Mouse (Mus musculus) intestine, embryonic 15.5 days (tissue): Measurements from ENCODE around the gene Xab2. TPM values are rescaled to one million over a fixed set of nuclear protein-coding genes. Genes with fewer than 3 reads are reported as not detected.

Source experiments
- ATAC-seq: fragments of 200-750 bp; cut with Nextera tagmentation; 2 replicates; pipeline ENCODE4 v1.8.0; 2017; ENCODE audit warnings: moderate TSS enrichment, moderate library complexity
- H3K27ac ChIP-seq: fragments of 300-500 bp; sonication (generic); 2 replicates; pipeline ENCODE4 v1.5.1; 2015; ENCODE audit warnings: mild to moderate bottlenecking, inconsistent platforms
- H3K27me3 ChIP-seq: fragments of 300-500 bp; sonication (generic); replicated peaks from 2 replicates; pipeline ENCODE4 v1.6.1; 2015; ENCODE audit warnings: inconsistent platforms
- H3K36me3 ChIP-seq: fragments of 300-500 bp; sonication (generic); 2 replicates; pipeline ENCODE4 v1.6.1; 2015; ENCODE audit warnings: inconsistent platforms
- H3K4me1 ChIP-seq: fragments of 300-500 bp; sonication (generic); replicated peaks from 2 replicates; pipeline ENCODE4 v1.6.1; 2015; ENCODE audit warnings: inconsistent platforms
- H3K4me2 ChIP-seq: fragments of 300-500 bp; sonication (generic); replicated peaks from 2 replicates; pipeline ENCODE4 v1.6.1; 2015; ENCODE audit warnings: mild to moderate bottlenecking, inconsistent platforms
- H3K4me3 ChIP-seq: fragments of 300-500 bp; sonication (generic); replicated peaks from 2 replicates; pipeline ENCODE4 v1.5.1; 2015; ENCODE audit warnings: inconsistent platforms
- H3K9ac ChIP-seq: fragments of 300-500 bp; sonication (generic); 2 replicates; pipeline ENCODE4 v1.6.1; 2015; ENCODE audit warnings: inconsistent platforms
- H3K9me3 ChIP-seq: fragments of 300-500 bp; sonication (generic); 2 replicates; pipeline ENCODE4 v1.6.1; 2016; ENCODE audit warnings: inconsistent platforms
- WGBS: fragments of 180-500 bp; shearing (Covaris S2); methylation state at CpG from one replicate; pipeline ENCODE4 v1.1.7; 2015; 5-methylcytosine and 5-hydroxymethylcytosine counted together
- polyA plus RNA-seq: library from polyadenylated mRNA; unstranded; fragments of >200 nt; fragmentation: Nextera tagmentation; extraction: Ambion mirVana; gene quantifications from 2 replicates; pipeline ENCODE4 v1.2.1, GENCODE M21; 2015

Gene Xab2
- polyA plus RNA-seq, 1 experiment from 2014 or later = 45.2 TPM

GRCm38 (mm10) chr8:3576211-3576960, 44.7 kb downstream of the Xab2 start:
- peak; percentile 22 for ATAC-seq
- no peaks in the 10 kb centered on the region for H3K9me3 ChIP-seq
- WGBS = 65% methylated on average over 15 of the region's 15 CpGs
- H3K36me3 ChIP-seq = no peaks in the 10 kb centered on the region
- no peak overlapping the region for H3K27ac ChIP-seq
- no peak overlapping the region for H3K4me2 ChIP-seq
- H3K4me1 ChIP-seq = 0 out of 2 replicates have a peak, but pooled peaks cover 4% of the 10 kb centered on the region
- no peaks in the 10 kb centered on the region for H3K27me3 ChIP-seq
- H3K4me3 ChIP-seq = no peak overlapping the region
- H3K9ac ChIP-seq = no peak overlapping the region

GRCm38 (mm10) chr8:3574546-3574945, 46.6 kb downstream of the Xab2 start:
- no peak for ATAC-seq
- WGBS = 90% methylated on average over 3 of the region's 3 CpGs
- H3K9ac ChIP-seq = no peak overlapping the region
- H3K4me3 ChIP-seq = no peak overlapping the region
- 0 out of 2 replicates have a peak, but pooled peaks cover 2% of the 10 kb centered on the region for H3K4me1 ChIP-seq
- H3K27me3 ChIP-seq = no peaks in the 10 kb centered on the region
- no peak overlapping the region for H3K27ac ChIP-seq
- no peaks in the 10 kb centered on the region for H3K9me3 ChIP-seq
- H3K36me3 ChIP-seq = no peaks in the 10 kb centered on the region
- H3K4me2 ChIP-seq = no peak overlapping the region

GRCm38 (mm10) chr8:3569784-3570183, 51.3 kb downstream of the Xab2 start:
- no peak for ATAC-seq
- Histone ChIP-seq H3K9ac (no peak overlapping the region), H3K9me3 (no peaks in the 10 kb centered on the region), H3K36me3 (no peaks in the 10 kb centered on the region), H3K27ac (no peak overlapping the region), H3K4me2 (no peak overlapping the region), H3K27me3 (no peaks in the 10 kb centered on the region), H3K4me3 (no peak overlapping the region), H3K4me1 (no peaks in the 10 kb centered on the region; the same call in 1 of the 2 replicates)
- 84% methylated on average over 5 of the region's 5 CpGs for WGBS

GRCm38 (mm10) chr8:3568378-3568777, 52.7 kb downstream of the Xab2 start:
- 0 out of 2 replicates have a peak, but pooled peaks have one; percentile 49 for ATAC-seq
- no peaks in the 10 kb centered on the region for H3K27me3 ChIP-seq
- no peaks in the 10 kb centered on the region for H3K36me3 ChIP-seq
- H3K9me3 ChIP-seq = no peaks in the 10 kb centered on the region
- no peak overlapping the region; the same call in 1 of the 2 replicates for H3K9ac ChIP-seq
- H3K4me2 ChIP-seq = peak overlapping the region; percentile 48
- WGBS = 9% methylated on average over 7 of the region's 7 CpGs
- H3K27ac ChIP-seq = no peak overlapping the region
- H3K4me1 ChIP-seq = no peaks in the 10 kb centered on the region; the same call in 1 of the 2 replicates
- peak overlapping the region; percentile 25 for H3K4me3 ChIP-seq

GRCm38 (mm10) chr8:3567641-3568371, 53.3 kb downstream of the Xab2 start, which contains the start of gene C330021F23Rik:
C330021F23Rik (plus strand) TSS chr8:3567990.
- ATAC-seq = peak; percentile 87
- WGBS = 4% methylated on average over 12 of the region's 12 CpGs
- Histone ChIP-seq H3K9ac (peak within 1 kb of the TSS; percentile 26; the same call in 1 of the 2 replicates), H3K27ac (peak within 1 kb of the TSS; percentile 36; the same call in 1 of the 2 replicates), H3K4me2 (peak within 1 kb of the TSS; percentile 48), H3K9me3 (no peaks in the 10 kb centered on the region), H3K4me1 (no peaks in the 10 kb centered on the region; the same call in 1 of the 2 replicates), H3K4me3 (peak within 1 kb of the TSS; percentile 25), H3K36me3 (no peaks in the 10 kb centered on the region), H3K27me3 (no peaks in the 10 kb centered on the region)

Other genes starting within 250 kb of the Xab2 start
- gene Arhgef18, start 228.3 kb downstream of the Xab2 start, polyA plus RNA-seq = 6.6 and 7.0 TPM in 2 replicates
- gene Pex11g, start 153.6 kb downstream of the Xab2 start, polyA plus RNA-seq = 8.9 and 15.2 TPM in 2 replicates
- gene Tex45, start 150.5 kb downstream of the Xab2 start, polyA plus RNA-seq = not detected in 2 replicates
- 31.3 and 32.6 TPM in 2 replicates for gene Zfp358, start 128.2 kb downstream of the Xab2 start, polyA plus RNA-seq
- 52.4 and 60.9 TPM in 2 replicates for gene Mcoln1, start 120.9 kb downstream of the Xab2 start, polyA plus RNA-seq
- gene Pnpla6, start 105.9 kb downstream of the Xab2 start, polyA plus RNA-seq = 34.4 and 36.7 TPM in 2 replicates
- 5.0 and 5.1 TPM in 2 replicates for gene C330021F23Rik, start 53.3 kb downstream of the Xab2 start, polyA plus RNA-seq
- gene Camsap3, start 34.0 kb downstream of the Xab2 start, polyA plus RNA-seq = 21.0 and 24.4 TPM in 2 replicates
- gene Pet100, start 232 bp upstream of the Xab2 start, polyA plus RNA-seq = 89.9 and 93.4 TPM in 2 replicates
- gene Pcp2, start 4.2 kb upstream of the Xab2 start, polyA plus RNA-seq = 0.10 TPM in 1 of 2 replicates, not detected in the other
- 110 and 123 TPM in 2 replicates for gene Stxbp2, start 9.6 kb upstream of the Xab2 start, polyA plus RNA-seq
- 0.27 TPM in 1 of 2 replicates, not detected in the other for gene Retn, start 34.5 kb upstream of the Xab2 start, polyA plus RNA-seq
- 0.40 and 0.54 TPM in 2 replicates for gene Mcemp1, start 44.4 kb upstream of the Xab2 start, polyA plus RNA-seq
- gene Fcor, start 51.0 kb upstream of the Xab2 start, polyA plus RNA-seq = 8.0 and 9.1 TPM in 2 replicates
- 36.0 and 36.7 TPM in 2 replicates for gene Trappc5, start 55.0 kb upstream of the Xab2 start, polyA plus RNA-seq
- 0.08 and 0.09 TPM in 2 replicates for gene Fcer2a, start 72.9 kb upstream of the Xab2 start, polyA plus RNA-seq
- 0.40 TPM in 1 of 2 replicates, not detected in the other for gene Clec4g, start 99.3 kb upstream of the Xab2 start, polyA plus RNA-seq
- gene Cd209a, start 127.7 kb upstream of the Xab2 start, polyA plus RNA-seq = 0.15 and 0.23 TPM in 2 replicates
- gene Cd209e, start 233.0 kb upstream of the Xab2 start, polyA plus RNA-seq = not detected in 2 replicates